Mouse (Mus musculus): ENCODE data around the gene Syt17. TPM values are rescaled to one million over a fixed set of nuclear protein-coding genes. Genes with fewer than 3 reads are reported as not detected.
A peak's percentile ranks its signal among the peaks of the same experiment; 100 is the strongest.

The Syt17 gene
- polyA plus RNA-seq (2012; rRNA removed), result 10.5 and 13.4 TPM in 2 replicates

GRCm38 (mm10) chr7:118448134-118448967 lies at the start of gene Syt17:
Syt17 (minus strand) TSS chr7:118448222.
- TF ChIP-seq CTCF (IDR thresholded peaks at IDR 0.05; ENCODE audit: borderline replicate concordance, extremely low read depth, insufficient read depth, insufficient read length) (peak; percentile 65), POLR2A (IDR thresholded peaks at IDR 0.05; ENCODE audit: borderline replicate concordance, extremely low read depth, insufficient read depth, insufficient read length, poor library complexity, severe bottlenecking) (no peak)
- DNase-seq (ENCODE audit: low read depth), result peak; percentile 84

GRCm38 (mm10) chr7:118494892-118495579 lies 47.0 kb upstream of the Syt17 start:
- TF ChIP-seq CTCF (IDR thresholded peaks at IDR 0.05; ENCODE audit: borderline replicate concordance, extremely low read depth, insufficient read depth, insufficient read length) (no peak), POLR2A (IDR thresholded peaks at IDR 0.05; ENCODE audit: borderline replicate concordance, extremely low read depth, insufficient read depth, insufficient read length, poor library complexity, severe bottlenecking) (no peak)
- no peak for DNase-seq (ENCODE audit: low read depth)

- TF ChIP-seq POLR2A (IDR thresholded peaks at IDR 0.05; ENCODE audit: borderline replicate concordance, extremely low read depth, insufficient read depth, insufficient read length, poor library complexity, severe bottlenecking) (no peak), CTCF (IDR thresholded peaks at IDR 0.05; ENCODE audit: borderline replicate concordance, extremely low read depth, insufficient read depth, insufficient read length) (no peak)
These were observed 45.9 kb upstream of the Syt17 start for GRCm38 (mm10) chr7:118493892-118494291.

GRCm38 (mm10) chr7:118491431-118492147 lies 43.6 kb upstream of the Syt17 start, which contains the start of gene Itpripl2:
Itpripl2 (minus strand) TSS chr7:118491975.
- TF ChIP-seq CTCF (IDR thresholded peaks at IDR 0.05; ENCODE audit: borderline replicate concordance, extremely low read depth, insufficient read depth, insufficient read length), result no peak
- no peak for TF ChIP-seq POLR2A (IDR thresholded peaks at IDR 0.05; ENCODE audit: borderline replicate concordance, extremely low read depth, insufficient read depth, insufficient read length, poor library complexity, severe bottlenecking)

More at GRCm38 (mm10) chr7:118493892-118494291, 45.9 kb upstream of the Syt17 start:
- DNase-seq (ENCODE audit: low read depth), result no peak

GRCm38 (mm10) chr7:118490666-118491430 lies 42.8 kb upstream of the Syt17 start:
- DNase-seq (ENCODE audit: low read depth), result peak; percentile 47
- TF ChIP-seq POLR2A (IDR thresholded peaks at IDR 0.05; ENCODE audit: borderline replicate concordance, extremely low read depth, insufficient read depth, insufficient read length, poor library complexity, severe bottlenecking), result no peak
- TF ChIP-seq CTCF (IDR thresholded peaks at IDR 0.05; ENCODE audit: borderline replicate concordance, extremely low read depth, insufficient read depth, insufficient read length), result 0 out of 2 replicates have a peak, but pooled peaks have one; percentile 3

More at GRCm38 (mm10) chr7:118491431-118492147, 43.6 kb upstream of the Syt17 start, which contains the start of gene Itpripl2:
- peak; percentile 63 for DNase-seq (ENCODE audit: low read depth)

GRCm38 (mm10) chr7:118489706-118490665 lies 42.0 kb upstream of the Syt17 start:
- no peak for DNase-seq (ENCODE audit: low read depth)
- no peak for TF ChIP-seq CTCF (IDR thresholded peaks at IDR 0.05; ENCODE audit: borderline replicate concordance, extremely low read depth, insufficient read depth, insufficient read length)
- TF ChIP-seq POLR2A (IDR thresholded peaks at IDR 0.05; ENCODE audit: borderline replicate concordance, extremely low read depth, insufficient read depth, insufficient read length, poor library complexity, severe bottlenecking), result no peak

GRCm38 (mm10) chr7:118488060-118488664 lies 40.1 kb upstream of the Syt17 start:
- TF ChIP-seq POLR2A (IDR thresholded peaks at IDR 0.05; ENCODE audit: borderline replicate concordance, extremely low read depth, insufficient read depth, insufficient read length, poor library complexity, severe bottlenecking) (no peak), CTCF (IDR thresholded peaks at IDR 0.05; ENCODE audit: borderline replicate concordance, extremely low read depth, insufficient read depth, insufficient read length) (no peak)
- DNase-seq (ENCODE audit: low read depth), result no peak

- TF ChIP-seq CTCF (IDR thresholded peaks at IDR 0.05; ENCODE audit: borderline replicate concordance, extremely low read depth, insufficient read depth, insufficient read length), result no peak
- no peak for DNase-seq (ENCODE audit: low read depth)
These were observed 38.9 kb upstream of the Syt17 start for GRCm38 (mm10) chr7:118486917-118487316.

- DNase-seq (ENCODE audit: low read depth), result no peak
- TF ChIP-seq CTCF (IDR thresholded peaks at IDR 0.05; ENCODE audit: borderline replicate concordance, extremely low read depth, insufficient read depth, insufficient read length), result no peak
- TF ChIP-seq POLR2A (IDR thresholded peaks at IDR 0.05; ENCODE audit: borderline replicate concordance, extremely low read depth, insufficient read depth, insufficient read length, poor library complexity, severe bottlenecking), result no peak
These were observed 36.0 kb upstream of the Syt17 start for GRCm38 (mm10) chr7:118483996-118484395.

Measured in brain, embryonic 14.5 days (tissue).